Mouse (Mus musculus): ENCODE data around the gene 4930402H24Rik. TPM values are rescaled to one million over a fixed set of nuclear protein-coding genes. Genes with fewer than 3 reads are reported as not detected.

The 4930402H24Rik gene
- polyA plus RNA-seq, 1 experiment from 2014 or later: 25.9 TPM

DNA sequence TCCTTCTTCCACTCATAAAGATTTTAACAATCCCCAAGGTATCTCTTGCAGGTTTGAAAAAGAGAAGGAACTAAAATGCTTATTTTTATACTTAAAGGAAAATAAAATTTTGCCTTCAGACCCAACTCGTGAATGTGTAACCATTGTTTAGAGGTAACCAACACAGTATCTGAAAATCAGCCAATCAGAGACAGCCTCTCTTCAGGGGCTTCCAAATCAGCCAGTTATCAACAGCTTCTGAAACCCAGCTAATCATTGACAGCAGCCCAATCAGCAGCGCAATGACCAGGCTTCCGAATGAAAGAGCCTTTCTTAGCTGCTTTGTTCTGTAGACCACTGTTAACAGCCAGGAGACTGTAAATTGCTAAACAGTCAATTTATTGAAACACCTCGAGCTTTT, 65.4 kb downstream of the 4930402H24Rik start:
- Histone ChIP-seq H3K27ac (ENCODE audit: low read length) (peak overlapping the region; percentile 48; the same call in 1 of the 2 replicates), H3K4me2 (ENCODE audit: low read depth, low read length) (no peak overlapping the region; the same call in 1 of the 2 replicates), H3K4me1 (ENCODE audit: control insufficient read depth, insufficient read depth, low read length) (peaks cover 13% of the 10 kb centered on the region), H3K9ac (ENCODE audit: low read depth, low read length) (no peak overlapping the region), H3K9me3 (ENCODE audit: control insufficient read depth, low read length) (no peaks in the 10 kb centered on the region), H3K27me3 (replicated peaks; ENCODE audit: control insufficient read depth, insufficient read depth, low read length) (no peaks in the 10 kb centered on the region), H3K4me3 (ENCODE audit: low read length) (peak overlapping the region; percentile 18), H3K36me3 (ENCODE audit: control insufficient read depth, insufficient read depth, low read length) (no peaks in the 10 kb centered on the region)
- 4% methylated on average over 4 of the region's 4 CpGs for WGBS
- peak; percentile 52 for ATAC-seq

DNA sequence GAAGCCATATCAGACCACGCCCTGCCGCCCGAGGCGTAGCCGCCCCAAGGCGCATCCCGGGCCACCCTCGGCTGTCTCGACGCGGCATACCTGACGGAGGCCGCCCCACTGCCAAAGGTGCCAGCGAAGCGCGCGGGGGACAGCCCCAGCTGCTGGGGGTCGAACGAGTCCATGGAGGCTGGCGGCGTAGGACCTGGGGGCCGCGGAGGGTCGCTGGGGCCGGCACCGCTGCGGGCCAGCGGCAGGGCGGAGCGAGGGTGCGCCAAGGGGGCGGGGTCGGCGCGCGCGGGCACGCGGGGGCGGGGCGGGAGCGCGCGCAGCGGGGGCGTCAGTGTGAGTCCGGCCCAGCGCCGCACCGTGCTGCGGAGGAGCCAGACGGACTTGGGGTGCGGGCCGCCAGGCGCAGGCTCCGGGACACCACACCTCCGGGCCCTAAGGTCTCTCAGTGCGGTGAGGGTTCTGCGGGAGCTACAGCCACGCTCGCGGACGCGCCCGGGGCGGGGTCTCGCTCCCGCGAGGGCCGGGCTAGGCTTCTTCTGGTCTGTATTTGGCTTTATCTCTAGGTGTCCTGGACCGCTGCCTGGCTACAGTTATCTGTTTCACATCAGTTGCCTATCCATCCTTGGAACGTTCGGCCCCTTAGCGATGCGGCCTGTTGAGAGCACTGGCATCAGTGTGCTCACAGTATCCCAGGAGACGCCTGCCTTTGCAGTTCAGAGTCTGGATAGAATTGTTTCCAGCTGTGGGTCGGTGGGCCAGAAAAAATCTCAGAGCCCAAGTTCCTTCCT, 66.1 kb downstream of the 4930402H24Rik start:
- ATAC-seq: peak; percentile 95
- Histone ChIP-seq H3K4me2 (ENCODE audit: low read depth, low read length) (peak overlapping the region; percentile 95), H3K36me3 (ENCODE audit: control insufficient read depth, insufficient read depth, low read length) (no peaks in the 10 kb centered on the region), H3K4me1 (ENCODE audit: control insufficient read depth, insufficient read depth, low read length) (peaks cover 13% of the 10 kb centered on the region), H3K9me3 (ENCODE audit: control insufficient read depth, low read length) (no peaks in the 10 kb centered on the region), H3K9ac (ENCODE audit: low read depth, low read length) (peak overlapping the region; percentile 91), H3K27me3 (replicated peaks; ENCODE audit: control insufficient read depth, insufficient read depth, low read length) (no peaks in the 10 kb centered on the region), H3K27ac (ENCODE audit: low read length) (peak overlapping the region; percentile 92), H3K4me3 (ENCODE audit: low read length) (peak overlapping the region; percentile 98)
- under 1% methylated on average over 53 of the region's 77 CpGs for WGBS

DNA sequence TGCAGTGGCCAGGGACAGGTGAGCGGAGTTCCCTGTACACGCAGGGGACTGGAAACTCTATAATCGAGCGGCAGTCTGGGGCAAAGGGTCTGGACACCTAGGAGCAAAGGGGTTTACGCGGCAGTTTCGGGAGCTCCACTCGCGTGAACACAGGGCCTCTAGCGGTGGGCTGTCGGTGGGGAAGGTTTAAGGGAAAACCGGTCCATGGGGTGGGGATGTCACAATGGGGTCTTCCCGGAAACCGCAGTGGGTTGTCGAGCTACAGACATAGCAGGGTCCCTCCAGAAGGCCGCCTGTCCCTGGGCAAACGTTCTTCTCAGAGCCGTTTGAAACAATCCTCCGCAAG, 66.7 kb downstream of the 4930402H24Rik start:
- peaks cover 13% of the 10 kb centered on the region for H3K4me1 ChIP-seq (ENCODE audit: control insufficient read depth, insufficient read depth, low read length)
- ATAC-seq: peak; percentile 42; the same call in 1 of the 2 replicates
- H3K9me3 ChIP-seq (ENCODE audit: control insufficient read depth, low read length): no peaks in the 10 kb centered on the region
- H3K9ac ChIP-seq (ENCODE audit: low read depth, low read length): peak overlapping the region; percentile 91
- no peaks in the 10 kb centered on the region for H3K36me3 ChIP-seq (ENCODE audit: control insufficient read depth, insufficient read depth, low read length)
- WGBS: under 1% methylated on average over 19 of the region's 19 CpGs
- peak overlapping the region; percentile 98 for H3K4me3 ChIP-seq (ENCODE audit: low read length)
- no peaks in the 10 kb centered on the region for H3K27me3 ChIP-seq (replicated peaks; ENCODE audit: control insufficient read depth, insufficient read depth, low read length)
- peak overlapping the region; percentile 92 for H3K27ac ChIP-seq (ENCODE audit: low read length)
- peak overlapping the region; percentile 95 for H3K4me2 ChIP-seq (ENCODE audit: low read depth, low read length)

DNA sequence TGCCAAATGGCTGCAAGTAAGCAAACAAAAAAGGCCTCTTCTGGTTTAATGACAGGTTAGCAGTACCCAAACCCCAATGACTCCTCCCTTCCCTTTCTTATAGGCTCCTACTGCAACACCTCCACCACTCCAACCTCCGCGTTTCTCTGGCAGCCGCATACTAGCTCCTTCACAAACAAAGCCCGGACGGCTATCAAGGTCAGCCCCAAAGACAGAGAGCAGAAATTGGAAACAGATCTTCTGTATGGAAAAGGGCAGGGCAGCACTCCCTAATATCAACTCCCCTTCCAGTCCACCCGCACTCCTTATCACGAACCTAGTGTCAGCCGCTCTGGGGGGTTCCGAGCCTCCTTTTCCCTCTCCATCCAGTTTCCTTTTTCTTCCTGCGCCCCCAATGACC, 67.1 kb downstream of the 4930402H24Rik start:
- H3K4me1 ChIP-seq (ENCODE audit: control insufficient read depth, insufficient read depth, low read length): peaks cover 13% of the 10 kb centered on the region
- H3K27ac ChIP-seq (ENCODE audit: low read length): peak overlapping the region; percentile 92
- peak overlapping the region; percentile 98 for H3K4me3 ChIP-seq (ENCODE audit: low read length)
- H3K9me3 ChIP-seq (ENCODE audit: control insufficient read depth, low read length): no peaks in the 10 kb centered on the region
- H3K9ac ChIP-seq (ENCODE audit: low read depth, low read length): peak overlapping the region; percentile 91
- no peaks in the 10 kb centered on the region for H3K36me3 ChIP-seq (ENCODE audit: control insufficient read depth, insufficient read depth, low read length)
- H3K4me2 ChIP-seq (ENCODE audit: low read depth, low read length): peak overlapping the region; percentile 95
- no peaks in the 10 kb centered on the region for H3K27me3 ChIP-seq (replicated peaks; ENCODE audit: control insufficient read depth, insufficient read depth, low read length)
- WGBS: 2% methylated on average over 10 of the region's 10 CpGs
- peak; percentile 2; the same call in 1 of the 2 replicates for ATAC-seq

DNA sequence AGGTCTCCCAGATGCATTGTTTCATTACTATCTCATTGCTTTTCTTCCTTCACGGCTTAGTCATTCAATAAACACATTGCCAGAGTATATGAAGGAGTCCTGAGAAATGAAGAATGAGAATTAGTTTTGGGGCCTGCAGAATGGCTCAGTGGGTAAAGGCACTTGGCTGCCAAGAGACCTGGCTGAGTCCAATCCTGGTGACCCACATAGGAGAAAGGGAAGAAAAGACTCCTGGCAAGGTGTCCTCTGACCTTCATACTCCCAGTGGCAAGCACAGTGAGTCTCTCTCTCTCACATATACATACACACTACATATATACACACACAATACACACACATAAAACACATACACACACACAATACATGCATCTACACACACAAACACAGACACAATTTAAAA, 68.1 kb downstream of the 4930402H24Rik start:
- Histone ChIP-seq H3K4me1 (ENCODE audit: control insufficient read depth, insufficient read depth, low read length) (peaks cover 13% of the 10 kb centered on the region), H3K9ac (ENCODE audit: low read depth, low read length) (no peak overlapping the region), H3K9me3 (ENCODE audit: control insufficient read depth, low read length) (no peaks in the 10 kb centered on the region), H3K4me3 (ENCODE audit: low read length) (no peak overlapping the region), H3K36me3 (ENCODE audit: control insufficient read depth, insufficient read depth, low read length) (no peaks in the 10 kb centered on the region), H3K4me2 (ENCODE audit: low read depth, low read length) (peak overlapping the region; percentile 95; the same call in 1 of the 2 replicates), H3K27ac (ENCODE audit: low read length) (no peak overlapping the region), H3K27me3 (replicated peaks; ENCODE audit: control insufficient read depth, insufficient read depth, low read length) (no peaks in the 10 kb centered on the region)
- 50% methylated on average over 1 of the region's 1 CpGs for WGBS
- ATAC-seq: no peak

GRCm38 (mm10) chr2:130833699-130834098, 72.5 kb downstream of the 4930402H24Rik start:
- Histone ChIP-seq H3K9ac (ENCODE audit: low read depth, low read length) (no peak overlapping the region), H3K9me3 (ENCODE audit: control insufficient read depth, low read length) (no peaks in the 10 kb centered on the region), H3K4me1 (ENCODE audit: control insufficient read depth, insufficient read depth, low read length) (peaks cover 1% of the 10 kb centered on the region; the same call in 1 of the 2 replicates), H3K27me3 (replicated peaks; ENCODE audit: control insufficient read depth, insufficient read depth, low read length) (no peaks in the 10 kb centered on the region), H3K4me2 (ENCODE audit: low read depth, low read length) (no peak overlapping the region), H3K27ac (ENCODE audit: low read length) (no peak overlapping the region), H3K4me3 (ENCODE audit: low read length) (no peak overlapping the region), H3K36me3 (ENCODE audit: control insufficient read depth, insufficient read depth, low read length) (0 out of 2 replicates have a peak, but pooled peaks cover 2% of the 10 kb centered on the region)
- ATAC-seq: no peak
- WGBS: 82% methylated on average over 3 of the region's 3 CpGs

GRCm38 (mm10) chr2:130832582-130832981, 73.6 kb downstream of the 4930402H24Rik start:
- Histone ChIP-seq H3K4me2 (ENCODE audit: low read depth, low read length) (no peak overlapping the region), H3K36me3 (ENCODE audit: control insufficient read depth, insufficient read depth, low read length) (0 out of 2 replicates have a peak, but pooled peaks cover 5% of the 10 kb centered on the region), H3K4me1 (ENCODE audit: control insufficient read depth, insufficient read depth, low read length) (no peaks in the 10 kb centered on the region), H3K4me3 (ENCODE audit: low read length) (no peak overlapping the region), H3K9me3 (ENCODE audit: control insufficient read depth, low read length) (no peaks in the 10 kb centered on the region), H3K27ac (ENCODE audit: low read length) (no peak overlapping the region), H3K9ac (ENCODE audit: low read depth, low read length) (no peak overlapping the region), H3K27me3 (replicated peaks; ENCODE audit: control insufficient read depth, insufficient read depth, low read length) (no peaks in the 10 kb centered on the region)
- 37% methylated on average over 1 of the region's 1 CpGs for WGBS
- ATAC-seq: no peak

DNA sequence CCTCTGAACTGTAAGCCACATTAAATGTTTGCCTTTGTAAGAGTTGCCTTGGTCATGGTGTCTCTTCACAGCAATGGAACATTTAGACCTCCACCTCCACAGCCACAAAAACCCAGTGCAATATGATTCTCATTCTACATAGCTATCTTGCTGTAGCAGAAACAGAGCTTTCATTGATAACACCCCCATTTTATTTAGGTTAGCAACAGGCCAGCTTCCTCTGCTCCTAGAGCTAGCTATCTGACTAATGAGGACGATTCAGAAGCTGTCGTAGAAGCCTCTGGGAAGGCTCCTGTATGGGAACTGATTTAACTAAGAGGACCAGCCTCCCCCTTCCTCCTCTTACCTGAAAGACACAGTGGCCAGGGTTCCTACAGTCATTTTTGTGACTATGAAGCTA, 74.2 kb downstream of the 4930402H24Rik start:
- Histone ChIP-seq H3K4me2 (ENCODE audit: low read depth, low read length) (no peak overlapping the region), H3K9ac (ENCODE audit: low read depth, low read length) (no peak overlapping the region), H3K9me3 (ENCODE audit: control insufficient read depth, low read length) (no peaks in the 10 kb centered on the region), H3K27ac (ENCODE audit: low read length) (no peak overlapping the region), H3K27me3 (replicated peaks; ENCODE audit: control insufficient read depth, insufficient read depth, low read length) (no peaks in the 10 kb centered on the region), H3K36me3 (ENCODE audit: control insufficient read depth, insufficient read depth, low read length) (0 out of 2 replicates have a peak, but pooled peaks cover 5% of the 10 kb centered on the region), H3K4me3 (ENCODE audit: low read length) (no peak overlapping the region), H3K4me1 (ENCODE audit: control insufficient read depth, insufficient read depth, low read length) (no peaks in the 10 kb centered on the region)
- no peak for ATAC-seq
- 76% methylated on average over 2 of the region's 2 CpGs for WGBS

GRCm38 (mm10) chr2:130830236-130830635, 76.0 kb downstream of the 4930402H24Rik start:
- no peaks in the 10 kb centered on the region for H3K4me1 ChIP-seq (ENCODE audit: control insufficient read depth, insufficient read depth, low read length)
- H3K9me3 ChIP-seq (ENCODE audit: control insufficient read depth, low read length): no peaks in the 10 kb centered on the region
- H3K36me3 ChIP-seq (ENCODE audit: control insufficient read depth, insufficient read depth, low read length): 0 out of 2 replicates have a peak, but pooled peaks cover 5% of the 10 kb centered on the region
- 90% methylated on average over 3 of the region's 3 CpGs for WGBS
- H3K27me3 ChIP-seq (replicated peaks; ENCODE audit: control insufficient read depth, insufficient read depth, low read length): no peaks in the 10 kb centered on the region
- H3K27ac ChIP-seq (ENCODE audit: low read length): no peak overlapping the region
- H3K4me2 ChIP-seq (ENCODE audit: low read depth, low read length): no peak overlapping the region
- no peak for ATAC-seq
- H3K9ac ChIP-seq (ENCODE audit: low read depth, low read length): no peak overlapping the region
- H3K4me3 ChIP-seq (ENCODE audit: low read length): no peak overlapping the region
